Mouse (Mus musculus): ENCODE results near the gene Tbp. TPM values are rescaled to one million over a fixed set of nuclear protein-coding genes. Genes with fewer than 3 reads are reported as not detected.

The Tbp gene
- 18.3 TPM for polyA plus RNA-seq (2012; fragmentation: generic; extraction: Trizol)
- long read RNA-seq, experiment 1, full-length matches to known transcripts, result 25 of 31 reads
- long read RNA-seq, experiment 1, partial matches to known transcripts, result 0 of 31 reads
- long read RNA-seq, experiment 1, other reads (novel, unspliced or antisense), result 6 of 31 reads
- long read RNA-seq, experiment 2, full-length matches to known transcripts, result 11 of 13 reads
- long read RNA-seq, experiment 2, partial matches to known transcripts, result 1 of 13 reads
- long read RNA-seq, experiment 2, other reads (novel, unspliced or antisense), result 1 of 13 reads

GRCm38 (mm10) chr17:15499656-15500394 lies at the start of gene Tbp, which contains the start of gene Psmb1:
Tbp (plus strand) TSS chr17:15499888.
Psmb1 (minus strand) TSS chr17:15499751.
- Histone ChIP-seq H3K36me3 (ENCODE audit: control insufficient read depth, insufficient read depth) (peaks cover 33% of the 10 kb centered on the region), H3ac (ENCODE audit: control insufficient read depth, insufficient read length, low read depth) (peak within 1 kb of the TSS; percentile 94), H3K79me2 (ENCODE audit: control insufficient read depth, insufficient read depth) (peaks cover 73% of the 10 kb centered on the region), H3K79me3 (ENCODE audit: low read depth) (peaks cover 62% of the 10 kb centered on the region), H3K4me3 (ENCODE audit: insufficient read depth, poor library complexity, severe bottlenecking) (peak within 1 kb of the TSS; percentile 91), H3K27me3 (ENCODE audit: control insufficient read depth, insufficient read depth, insufficient read length) (no peaks in the 10 kb centered on the region)
- TF ChIP-seq CEBPB (IDR thresholded peaks at IDR 0.05; ENCODE audit: low read depth) (peak; percentile 31), MAX (IDR thresholded peaks at IDR 0.05) (no peak), CTCF (IDR thresholded peaks at IDR 0.05; ENCODE audit: control insufficient read depth, insufficient read depth, insufficient read length) (no peak)

GRCm38 (mm10) chr17:15455203-15455602 lies 44.5 kb upstream of the Tbp start:
- TF ChIP-seq MYOD1 (IDR thresholded peaks at IDR 0.05; ENCODE audit: control insufficient read depth, insufficient read length, low read depth) (no peak), MYOG (IDR thresholded peaks at IDR 0.05; ENCODE audit: control insufficient read depth, extremely low read depth, insufficient read length) (no peak), CEBPB (IDR thresholded peaks at IDR 0.05; ENCODE audit: low read depth) (no peak), USF1 (IDR thresholded peaks at IDR 0.05; ENCODE audit: low read depth) (no peak), MAX (IDR thresholded peaks at IDR 0.05) (no peak), CTCF (IDR thresholded peaks at IDR 0.05; ENCODE audit: control insufficient read depth, insufficient read depth, insufficient read length) (no peak), FOSL1 (IDR thresholded peaks at IDR 0.05; ENCODE audit: insufficient read depth, low read length, poor library complexity, severe bottlenecking) (no peak)

GRCm38 (mm10) chr17:15456595-15456994 lies 43.1 kb upstream of the Tbp start:
- no peak overlapping the region for H3K4me3 ChIP-seq (ENCODE audit: insufficient read depth, poor library complexity, severe bottlenecking)
- no peaks in the 10 kb centered on the region for H3K36me3 ChIP-seq (ENCODE audit: control insufficient read depth, insufficient read depth)
- no peaks in the 10 kb centered on the region for H3K79me2 ChIP-seq (ENCODE audit: control insufficient read depth, insufficient read depth)
- H3K79me3 ChIP-seq (ENCODE audit: low read depth), result no peaks in the 10 kb centered on the region
- no peaks in the 10 kb centered on the region for H3K27me3 ChIP-seq (ENCODE audit: control insufficient read depth, insufficient read depth, insufficient read length)
- no peak for TF ChIP-seq MYOG (IDR thresholded peaks at IDR 0.05; ENCODE audit: control insufficient read depth, extremely low read depth, insufficient read length)
- TF ChIP-seq USF1 (IDR thresholded peaks at IDR 0.05; ENCODE audit: low read depth), result no peak
- no peak for TF ChIP-seq FOSL1 (IDR thresholded peaks at IDR 0.05; ENCODE audit: insufficient read depth, low read length, poor library complexity, severe bottlenecking)
- TF ChIP-seq CEBPB (IDR thresholded peaks at IDR 0.05; ENCODE audit: low read depth), result no peak
- no peak for TF ChIP-seq MAX (IDR thresholded peaks at IDR 0.05)
- no peak for TF ChIP-seq MYOD1 (IDR thresholded peaks at IDR 0.05; ENCODE audit: control insufficient read depth, insufficient read length, low read depth)
- no peak for TF ChIP-seq CTCF (IDR thresholded peaks at IDR 0.05; ENCODE audit: control insufficient read depth, insufficient read depth, insufficient read length)
- H3ac ChIP-seq (ENCODE audit: control insufficient read depth, insufficient read length, low read depth), result no peak overlapping the region

More at GRCm38 (mm10) chr17:15455203-15455602, 44.5 kb upstream of the Tbp start:
- Histone ChIP-seq H3K79me2 (ENCODE audit: control insufficient read depth, insufficient read depth) (no peaks in the 10 kb centered on the region), H3K36me3 (ENCODE audit: control insufficient read depth, insufficient read depth) (no peaks in the 10 kb centered on the region), H3K79me3 (ENCODE audit: low read depth) (no peaks in the 10 kb centered on the region), H3K4me3 (ENCODE audit: insufficient read depth, poor library complexity, severe bottlenecking) (no peak overlapping the region), H3K27me3 (ENCODE audit: control insufficient read depth, insufficient read depth, insufficient read length) (no peaks in the 10 kb centered on the region), H3ac (ENCODE audit: control insufficient read depth, insufficient read length, low read depth) (no peak overlapping the region)

GRCm38 (mm10) chr17:15459761-15460160 lies 39.9 kb upstream of the Tbp start:
- Histone ChIP-seq H3K27me3 (ENCODE audit: control insufficient read depth, insufficient read depth, insufficient read length) (no peaks in the 10 kb centered on the region), H3ac (ENCODE audit: control insufficient read depth, insufficient read length, low read depth) (no peak overlapping the region), H3K79me2 (ENCODE audit: control insufficient read depth, insufficient read depth) (no peaks in the 10 kb centered on the region), H3K79me3 (ENCODE audit: low read depth) (no peaks in the 10 kb centered on the region), H3K4me3 (ENCODE audit: insufficient read depth, poor library complexity, severe bottlenecking) (no peak overlapping the region), H3K36me3 (ENCODE audit: control insufficient read depth, insufficient read depth) (no peaks in the 10 kb centered on the region)
- TF ChIP-seq MYOD1 (IDR thresholded peaks at IDR 0.05; ENCODE audit: control insufficient read depth, insufficient read length, low read depth) (no peak), CEBPB (IDR thresholded peaks at IDR 0.05; ENCODE audit: low read depth) (no peak), MAX (IDR thresholded peaks at IDR 0.05) (no peak), CTCF (IDR thresholded peaks at IDR 0.05; ENCODE audit: control insufficient read depth, insufficient read depth, insufficient read length) (no peak), FOSL1 (IDR thresholded peaks at IDR 0.05; ENCODE audit: insufficient read depth, low read length, poor library complexity, severe bottlenecking) (no peak), MYOG (IDR thresholded peaks at IDR 0.05; ENCODE audit: control insufficient read depth, extremely low read depth, insufficient read length) (no peak)

- no peak overlapping the region for H3ac ChIP-seq (ENCODE audit: control insufficient read depth, insufficient read length, low read depth)
- H3K79me3 ChIP-seq (ENCODE audit: low read depth), result no peaks in the 10 kb centered on the region
- TF ChIP-seq MYOD1 (IDR thresholded peaks at IDR 0.05; ENCODE audit: control insufficient read depth, insufficient read length, low read depth) (peak; percentile 55), MYOG (IDR thresholded peaks at IDR 0.05; ENCODE audit: control insufficient read depth, extremely low read depth, insufficient read length) (no peak)
Measured at GRCm38 (mm10) chr17:15461921-15462495, 37.7 kb upstream of the Tbp start.

More at GRCm38 (mm10) chr17:15461921-15462495, 37.7 kb upstream of the Tbp start:
- no peak overlapping the region for H3K4me3 ChIP-seq (ENCODE audit: insufficient read depth, poor library complexity, severe bottlenecking)
- H3K27me3 ChIP-seq (ENCODE audit: control insufficient read depth, insufficient read depth, insufficient read length), result no peaks in the 10 kb centered on the region
- H3K36me3 ChIP-seq (ENCODE audit: control insufficient read depth, insufficient read depth), result no peaks in the 10 kb centered on the region
- no peaks in the 10 kb centered on the region for H3K79me2 ChIP-seq (ENCODE audit: control insufficient read depth, insufficient read depth)

Data from C2C12 (cell line).